Mouse (Mus musculus) C2C12 (cell line): ENCODE measurements around the gene Dbt. TPM values are rescaled to one million over a fixed set of nuclear protein-coding genes. Genes with fewer than 3 reads are reported as not detected.

ENCODE experiments used
- H3K27me3 ChIP-seq: one replicate; pipeline ENCODE4 v1.6.1; 2011; ENCODE audit not compliant: control insufficient read depth, insufficient read depth, insufficient read length
- H3K36me3 ChIP-seq: one replicate; pipeline ENCODE4 v1.6.1; 2011; ENCODE audit not compliant: control insufficient read depth, insufficient read depth
- H3K4me3 ChIP-seq: one replicate; pipeline ENCODE4 v1.5.1; 2011; ENCODE audit warnings: mild to moderate bottlenecking, control low read depth; ENCODE audit not compliant: poor library complexity, insufficient read depth, severe bottlenecking
- H3K79me2 ChIP-seq: one replicate; pipeline ENCODE4 v1.6.1; 2011; ENCODE audit not compliant: control insufficient read depth, insufficient read depth
- H3K79me3 ChIP-seq: one replicate; pipeline ENCODE4 v1.6.1; 2011; ENCODE audit warnings: low read depth, control low read depth
- H3ac ChIP-seq: one replicate; pipeline ENCODE3; 2011; ENCODE audit warnings: low read depth; ENCODE audit not compliant: control insufficient read depth, insufficient read length
- CEBPB ChIP-seq: IDR thresholded peaks from one replicate; pipeline ENCODE4 v1.6.1; 2011; ENCODE audit warnings: low read depth, mild to moderate bottlenecking, control low read depth, moderate library complexity
- CTCF ChIP-seq: IDR thresholded peaks from one replicate; pipeline ENCODE4 v1.5.1; 2011; ENCODE audit not compliant: control insufficient read depth, insufficient read depth, insufficient read length
- FOSL1 ChIP-seq: IDR thresholded peaks from one replicate; pipeline ENCODE4 v1.8.0; 2011; ENCODE audit warnings: mild to moderate bottlenecking, low read length; ENCODE audit not compliant: poor library complexity, insufficient read depth, severe bottlenecking
- MAX ChIP-seq: IDR thresholded peaks from one replicate; pipeline ENCODE4 v1.6.1; 2011; ENCODE audit warnings: mild to moderate bottlenecking, control low read depth
- MYOD1 ChIP-seq: IDR thresholded peaks from one replicate; pipeline ENCODE4 v1.6.1; 2011; ENCODE audit warnings: low read depth; ENCODE audit not compliant: control insufficient read depth, insufficient read length
- MYOG ChIP-seq: IDR thresholded peaks from one replicate; pipeline ENCODE4 v1.6.1; 2011; ENCODE audit not compliant: control insufficient read depth, insufficient read length; ENCODE audit errors: extremely low read depth
- USF1 ChIP-seq: IDR thresholded peaks from one replicate; pipeline ENCODE4 v1.6.1; 2011; ENCODE audit warnings: low read depth, mild to moderate bottlenecking, control low read depth, moderate library complexity
- polyA plus RNA-seq: library from polyadenylated mRNA; unstranded; fragments of >200 nt; fragmentation: generic; extraction: Trizol; gene quantifications from one replicate; pipeline ENCODE4 v1.2.1, GENCODE M21; 2012; ENCODE audit warnings: missing spikeins

Dbt gene
- polyA plus RNA-seq, 1 experiment: 1.8 TPM

- H3K79me3 ChIP-seq: no peaks in the 10 kb centered on the region
- no peak overlapping the region for H3K4me3 ChIP-seq
- H3K27me3 ChIP-seq: no peaks in the 10 kb centered on the region
- H3K36me3 ChIP-seq: peaks cover 54% of the 10 kb centered on the region
- no peak overlapping the region for H3ac ChIP-seq
- no peak for TF ChIP-seq MYOD1
- TF ChIP-seq CEBPB: no peak
- TF ChIP-seq MAX: no peak
- no peak for TF ChIP-seq FOSL1
- no peak for TF ChIP-seq CTCF
- TF ChIP-seq USF1: no peak
- no peaks in the 10 kb centered on the region for H3K79me2 ChIP-seq
These were observed 69.3 kb downstream of the Dbt start for GRCm38 (mm10) chr3:116582201-116582600.

GRCm38 (mm10) chr3:116594076-116594727 is 81.3 kb downstream of the Dbt start:
- TF ChIP-seq FOSL1 (no peak), MAX (no peak), CTCF (no peak), MYOG (no peak), USF1 (no peak), CEBPB (no peak), MYOD1 (no peak)
- H3K27me3 ChIP-seq: no peaks in the 10 kb centered on the region
- peaks cover 50% of the 10 kb centered on the region for H3K79me3 ChIP-seq
- peak overlapping the region; percentile 90 for H3K4me3 ChIP-seq
- H3ac ChIP-seq: peak overlapping the region; percentile 55
- peaks cover 31% of the 10 kb centered on the region for H3K36me3 ChIP-seq
- H3K79me2 ChIP-seq: peaks cover 68% of the 10 kb centered on the region

- peak; percentile 51 for TF ChIP-seq MAX
- TF ChIP-seq USF1: no peak
- TF ChIP-seq MYOD1: no peak
- TF ChIP-seq MYOG: no peak
- no peak for TF ChIP-seq CTCF
- no peak for TF ChIP-seq CEBPB
- TF ChIP-seq FOSL1: no peak
- Histone ChIP-seq H3K27me3 (no peaks in the 10 kb centered on the region), H3K79me2 (peaks cover 69% of the 10 kb centered on the region), H3ac (peak within 1 kb of the TSS; percentile 88), H3K36me3 (peaks cover 24% of the 10 kb centered on the region), H3K79me3 (peaks cover 51% of the 10 kb centered on the region), H3K4me3 (peak within 1 kb of the TSS; percentile 90)
These were observed 82.1 kb downstream of the Dbt start, which contains the start of gene Sass6 for GRCm38 (mm10) chr3:116594728-116595602. TSS of gene Sass6 (plus strand) at chr3:116594982.

GRCm38 (mm10) chr3:116595603-116595991 is 82.7 kb downstream of the Dbt start:
- Histone ChIP-seq H3K79me2 (peaks cover 69% of the 10 kb centered on the region), H3K79me3 (peaks cover 51% of the 10 kb centered on the region), H3K27me3 (no peaks in the 10 kb centered on the region), H3ac (peak overlapping the region; percentile 88), H3K4me3 (peak overlapping the region; percentile 90), H3K36me3 (peaks cover 18% of the 10 kb centered on the region)
- TF ChIP-seq USF1 (no peak), CTCF (no peak), MAX (no peak), MYOG (no peak), FOSL1 (no peak), CEBPB (no peak), MYOD1 (no peak)

Other genes starting within 250 kb of the Dbt start
- gene Cdc14a, start 89.0 kb upstream of the Dbt start, polyA plus RNA-seq: 1.1 TPM
- gene Rtca, start 4.9 kb upstream of the Dbt start, polyA plus RNA-seq: 52.7 TPM
- 0.15 TPM for gene Lrrc39, start 49.9 kb downstream of the Dbt start, polyA plus RNA-seq
- 4.1 TPM for gene Sass6, start 81.9 kb downstream of the Dbt start, polyA plus RNA-seq
- 3.5 TPM for gene Trmt13, start 101.5 kb downstream of the Dbt start, polyA plus RNA-seq
- gene Mfsd14a, start 149.6 kb downstream of the Dbt start, polyA plus RNA-seq: 13.3 TPM
- not detected for gene Gm43191, start 168.2 kb downstream of the Dbt start, polyA plus RNA-seq
- gene Slc35a3, start 199.8 kb downstream of the Dbt start, polyA plus RNA-seq: 4.2 TPM